Mouse (Mus musculus) forebrain, embryonic 12.5 days (tissue): ENCODE measurements around the gene Fdps. TPM values are rescaled to one million over a fixed set of nuclear protein-coding genes. Genes with fewer than 3 reads are reported as not detected.
A peak's percentile ranks its signal among the peaks of the same experiment; 100 is the strongest.

Experiments
- ATAC-seq: fragments of 200-750 bp; cut with Nextera tagmentation; 2 replicates; pipeline ENCODE4 v1.8.0; 2017; ENCODE audit warnings: moderate TSS enrichment; ENCODE audit not compliant: low FRiP score
- H3K27ac ChIP-seq: fragments of 300-500 bp; sonication (generic); 2 replicates; pipeline ENCODE4 v1.5.1; 2016; ENCODE audit warnings: mild to moderate bottlenecking
- H3K27me3 ChIP-seq: fragments of 300-500 bp; sonication (generic); 2 replicates; pipeline ENCODE4 v1.6.1; 2016; ENCODE audit warnings: mild to moderate bottlenecking
- H3K36me3 ChIP-seq: fragments of 300-500 bp; sonication (generic); replicated peaks from 2 replicates; pipeline ENCODE4 v1.6.1; 2016; ENCODE audit warnings: mild to moderate bottlenecking
- H3K4me1 ChIP-seq: fragments of 300-500 bp; sonication (generic); 2 replicates; pipeline ENCODE4 v1.6.1; 2016
- H3K4me2 ChIP-seq: fragments of 300-500 bp; sonication (generic); 2 replicates; pipeline ENCODE4 v1.6.1; 2016; ENCODE audit warnings: mild to moderate bottlenecking, moderate library complexity
- H3K4me3 ChIP-seq: fragments of 300-500 bp; sonication (generic); replicated peaks from 2 replicates; pipeline ENCODE4 v1.5.1; 2016; ENCODE audit warnings: mild to moderate bottlenecking
- H3K9ac ChIP-seq: fragments of 300-500 bp; sonication (generic); 2 replicates; pipeline ENCODE4 v1.6.1; 2016; ENCODE audit warnings: mild to moderate bottlenecking
- H3K9me3 ChIP-seq: fragments of 300-500 bp; sonication (generic); 2 replicates; pipeline ENCODE4 v1.6.1; 2016
- WGBS: fragments of 180-500 bp; shearing (Covaris S2); methylation state at CpG from one replicate; pipeline ENCODE4 v1.1.7; 2016; 5-methylcytosine and 5-hydroxymethylcytosine counted together
- polyA plus RNA-seq: library from polyadenylated mRNA; unstranded; fragments of >200 nt; fragmentation: Nextera tagmentation; extraction: Ambion mirVana; gene quantifications from 2 replicates; pipeline ENCODE4 v1.2.1, GENCODE M21; 2016

The Fdps gene
- polyA plus RNA-seq, 1 experiment from 2014 or later = 322 TPM

GRCm38 (mm10) chr3:89129908-89130307 lies 28.1 kb upstream of the Fdps start:
- Histone ChIP-seq H3K4me2 (no peak overlapping the region), H3K4me3 (no peak overlapping the region), H3K36me3 (no peaks in the 10 kb centered on the region), H3K4me1 (peaks cover 7% of the 10 kb centered on the region), H3K9me3 (no peaks in the 10 kb centered on the region), H3K27me3 (peaks cover 5% of the 10 kb centered on the region), H3K27ac (no peak overlapping the region), H3K9ac (no peak overlapping the region)
- no peak for ATAC-seq
- WGBS = 97% methylated on average over 3 of the region's 3 CpGs

GRCm38 (mm10) chr3:89125981-89126380 lies 24.2 kb upstream of the Fdps start:
- Histone ChIP-seq H3K4me2 (no peak overlapping the region), H3K36me3 (no peaks in the 10 kb centered on the region), H3K27me3 (no peaks in the 10 kb centered on the region), H3K4me3 (no peak overlapping the region), H3K27ac (no peak overlapping the region), H3K4me1 (no peaks in the 10 kb centered on the region), H3K9ac (no peak overlapping the region), H3K9me3 (no peaks in the 10 kb centered on the region)
- WGBS = 90% methylated on average over 3 of the region's 3 CpGs
- ATAC-seq = no peak

GRCm38 (mm10) chr3:89124241-89124640 lies 22.5 kb upstream of the Fdps start:
- Histone ChIP-seq H3K27ac (no peak overlapping the region), H3K4me3 (no peak overlapping the region), H3K9ac (no peak overlapping the region), H3K27me3 (no peaks in the 10 kb centered on the region), H3K4me1 (no peaks in the 10 kb centered on the region), H3K4me2 (no peak overlapping the region), H3K36me3 (no peaks in the 10 kb centered on the region), H3K9me3 (no peaks in the 10 kb centered on the region)
- ATAC-seq = no peak
- 90% methylated on average over 3 of the region's 3 CpGs for WGBS

GRCm38 (mm10) chr3:89123313-89123712 lies 21.6 kb upstream of the Fdps start:
- no peaks in the 10 kb centered on the region for H3K4me1 ChIP-seq
- H3K4me2 ChIP-seq = no peak overlapping the region
- H3K9ac ChIP-seq = no peak overlapping the region
- no peaks in the 10 kb centered on the region for H3K9me3 ChIP-seq
- no peak for ATAC-seq
- no peaks in the 10 kb centered on the region for H3K27me3 ChIP-seq
- no peaks in the 10 kb centered on the region for H3K36me3 ChIP-seq
- WGBS = 88% methylated on average over 2 of the region's 2 CpGs
- no peak overlapping the region for H3K27ac ChIP-seq
- no peak overlapping the region for H3K4me3 ChIP-seq

GRCm38 (mm10) chr3:89115522-89115921 lies 13.8 kb upstream of the Fdps start:
- ATAC-seq = no peak
- 13% methylated on average over 2 of the region's 2 CpGs for WGBS
- Histone ChIP-seq H3K4me3 (no peak overlapping the region), H3K9ac (no peak overlapping the region), H3K4me1 (no peaks in the 10 kb centered on the region), H3K27me3 (no peaks in the 10 kb centered on the region), H3K4me2 (no peak overlapping the region), H3K9me3 (no peaks in the 10 kb centered on the region), H3K36me3 (no peaks in the 10 kb centered on the region), H3K27ac (no peak overlapping the region)

GRCm38 (mm10) chr3:89113058-89113457 lies 11.3 kb upstream of the Fdps start:
- Histone ChIP-seq H3K4me2 (no peak overlapping the region), H3K36me3 (no peaks in the 10 kb centered on the region), H3K27me3 (no peaks in the 10 kb centered on the region), H3K9me3 (no peaks in the 10 kb centered on the region), H3K4me3 (no peak overlapping the region), H3K27ac (no peak overlapping the region), H3K4me1 (no peaks in the 10 kb centered on the region), H3K9ac (no peak overlapping the region)
- ATAC-seq = no peak
- WGBS = 89% methylated on average over 4 of the region's 4 CpGs

- no peaks in the 10 kb centered on the region for H3K27me3 ChIP-seq
- 83% methylated on average over 1 of the region's 1 CpGs for WGBS
- no peak overlapping the region for H3K4me2 ChIP-seq
- no peak overlapping the region for H3K9ac ChIP-seq
- no peaks in the 10 kb centered on the region for H3K36me3 ChIP-seq
- no peak overlapping the region for H3K4me3 ChIP-seq
- H3K27ac ChIP-seq = no peak overlapping the region
- no peak for ATAC-seq
- no peaks in the 10 kb centered on the region for H3K4me1 ChIP-seq
- H3K9me3 ChIP-seq = no peaks in the 10 kb centered on the region
These were observed 6.4 kb upstream of the Fdps start for GRCm38 (mm10) chr3:89108146-89108545.

GRCm38 (mm10) chr3:89107545-89107944 lies 5.8 kb upstream of the Fdps start:
- Histone ChIP-seq H3K4me3 (no peak overlapping the region), H3K27ac (no peak overlapping the region), H3K4me2 (no peak overlapping the region), H3K9me3 (no peaks in the 10 kb centered on the region), H3K9ac (no peak overlapping the region), H3K4me1 (0 out of 2 replicates have a peak, but pooled peaks cover 3% of the 10 kb centered on the region), H3K27me3 (no peaks in the 10 kb centered on the region), H3K36me3 (no peaks in the 10 kb centered on the region)
- ATAC-seq = no peak
- 75% methylated on average over 3 of the region's 3 CpGs for WGBS

GRCm38 (mm10) chr3:89106881-89107280 lies 5.1 kb upstream of the Fdps start:
- H3K9ac ChIP-seq = no peak overlapping the region
- no peak overlapping the region for H3K4me2 ChIP-seq
- no peak overlapping the region for H3K27ac ChIP-seq
- H3K36me3 ChIP-seq = no peaks in the 10 kb centered on the region
- no peak for ATAC-seq
- H3K4me3 ChIP-seq = no peak overlapping the region
- no peaks in the 10 kb centered on the region for H3K9me3 ChIP-seq
- H3K4me1 ChIP-seq = peaks cover 8% of the 10 kb centered on the region
- no peaks in the 10 kb centered on the region for H3K27me3 ChIP-seq

GRCm38 (mm10) chr3:89103291-89103595 lies 1.5 kb upstream of the Fdps start:
- Histone ChIP-seq H3K4me1 (peaks cover 33% of the 10 kb centered on the region), H3K36me3 (peaks cover 15% of the 10 kb centered on the region), H3K9me3 (no peaks in the 10 kb centered on the region), H3K4me3 (no peak overlapping the region), H3K27me3 (no peaks in the 10 kb centered on the region), H3K4me2 (no peak overlapping the region), H3K9ac (no peak overlapping the region), H3K27ac (no peak overlapping the region)
- 81% methylated on average over 4 of the region's 4 CpGs for WGBS
- ATAC-seq = no peak

GRCm38 (mm10) chr3:89102495-89103290 lies 934 bp upstream of the Fdps start:
- no peaks in the 10 kb centered on the region for H3K27me3 ChIP-seq
- peak overlapping the region; percentile 89 for H3K4me2 ChIP-seq
- peaks cover 20% of the 10 kb centered on the region for H3K36me3 ChIP-seq
- H3K9ac ChIP-seq = no peak overlapping the region
- H3K4me3 ChIP-seq = peak overlapping the region; percentile 79
- peak overlapping the region; percentile 83 for H3K27ac ChIP-seq
- peaks cover 36% of the 10 kb centered on the region for H3K4me1 ChIP-seq
- no peaks in the 10 kb centered on the region for H3K9me3 ChIP-seq
- no peak for ATAC-seq
- 70% methylated on average over 12 of the region's 12 CpGs for WGBS

GRCm38 (mm10) chr3:89101459-89101811 lies 324 bp downstream of the Fdps start:
- Histone ChIP-seq H3K27me3 (no peaks in the 10 kb centered on the region), H3K9ac (peak overlapping the region; percentile 80), H3K4me2 (peak overlapping the region; percentile 89), H3K4me1 (peaks cover 36% of the 10 kb centered on the region), H3K4me3 (peak overlapping the region; percentile 79), H3K9me3 (no peaks in the 10 kb centered on the region), H3K27ac (peak overlapping the region; percentile 82), H3K36me3 (peaks cover 31% of the 10 kb centered on the region)
- 0% methylated on average over 19 of the region's 19 CpGs for WGBS
- ATAC-seq = peak; percentile 32

GRCm38 (mm10) chr3:89100811-89101210 lies 948 bp downstream of the Fdps start, which contains the start of gene Gm43738:
Gm43738 (minus strand) TSS chr3:89101099.
- H3K27me3 ChIP-seq = no peaks in the 10 kb centered on the region
- H3K27ac ChIP-seq = peak within 1 kb of the TSS; percentile 82
- peak within 1 kb of the TSS; percentile 79 for H3K4me3 ChIP-seq
- peak within 1 kb of the TSS; percentile 80 for H3K9ac ChIP-seq
- peak within 1 kb of the TSS; percentile 89 for H3K4me2 ChIP-seq
- no peak for ATAC-seq
- 49% methylated on average over 7 of the region's 7 CpGs for WGBS
- H3K4me1 ChIP-seq = peaks cover 36% of the 10 kb centered on the region
- H3K9me3 ChIP-seq = no peaks in the 10 kb centered on the region
- H3K36me3 ChIP-seq = peaks cover 37% of the 10 kb centered on the region
